Mouse (Mus musculus) testis, postnatal 10 days (tissue): Measurements from ENCODE around the gene Gba.
A peak's percentile ranks its signal among the peaks of the same experiment; 100 is the strongest.
"Not testable (repeated sequence)": the region's sequence is repeated elsewhere in the genome, so short reads cannot be mapped to it uniquely, and the experiment has no call there.

Experiments
- DNase-seq: peaks from one replicate; pipeline ENCODE4 v3.0.0; 2021; ENCODE audit warnings: low spot score

The Gba gene

GRCm38 (mm10) chr3:89214681-89215411 is 12.1 kb downstream of the Gba start, which contains the start of gene Thbs3:
Gene Thbs3 (plus strand): TSS chr3:89215180.
- peak; percentile 66 for DNase-seq

- peak; percentile 88 for DNase-seq
These were observed 13.1 kb downstream of the Gba start for GRCm38 (mm10) chr3:89215853-89216252.

DNA sequence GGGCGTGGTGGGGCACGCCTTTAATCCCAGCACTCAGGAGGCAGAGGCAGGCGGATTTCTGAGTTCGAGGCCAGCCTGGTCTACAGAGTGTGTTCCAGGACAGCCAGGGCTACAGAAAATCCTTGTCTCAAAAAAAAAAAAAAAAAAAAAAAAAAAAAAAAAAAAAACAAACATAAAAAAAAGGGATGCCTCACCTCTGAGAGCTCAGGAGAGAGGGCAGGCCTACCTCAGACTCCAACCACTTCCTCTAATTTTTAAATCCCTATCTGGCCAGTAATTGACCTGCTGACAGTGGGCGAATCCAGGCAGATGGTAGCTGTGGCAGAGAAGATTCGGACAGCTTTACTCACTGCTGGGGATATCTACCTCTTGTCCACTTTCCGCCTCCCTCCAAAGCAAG is 13.7 kb downstream of the Gba start:
- DNase-seq: not testable (repeated sequence)

GRCm38 (mm10) chr3:89218271-89218670 is 15.5 kb downstream of the Gba start:
- no peak for DNase-seq

DNA sequence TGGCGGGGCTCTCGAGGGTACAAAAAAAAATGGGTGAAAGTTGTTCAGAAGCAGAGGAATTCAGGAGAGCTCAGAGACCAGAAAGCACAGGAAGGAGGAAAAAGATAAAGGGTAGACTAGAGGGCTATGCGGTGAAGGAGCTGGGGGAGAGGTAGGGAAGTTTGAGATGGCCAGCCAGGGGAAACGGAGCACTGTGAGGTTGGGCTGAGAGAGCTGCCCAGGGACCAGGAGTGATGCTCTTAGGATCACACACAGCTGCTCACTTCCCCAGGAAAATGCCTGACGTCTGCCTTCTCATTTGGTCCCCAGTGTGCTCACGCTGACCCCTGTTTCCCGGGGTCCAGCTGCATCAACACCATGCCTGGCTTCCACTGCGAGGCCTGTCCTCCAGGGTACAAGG is 16.8 kb downstream of the Gba start:
- no peak for DNase-seq

DNA sequence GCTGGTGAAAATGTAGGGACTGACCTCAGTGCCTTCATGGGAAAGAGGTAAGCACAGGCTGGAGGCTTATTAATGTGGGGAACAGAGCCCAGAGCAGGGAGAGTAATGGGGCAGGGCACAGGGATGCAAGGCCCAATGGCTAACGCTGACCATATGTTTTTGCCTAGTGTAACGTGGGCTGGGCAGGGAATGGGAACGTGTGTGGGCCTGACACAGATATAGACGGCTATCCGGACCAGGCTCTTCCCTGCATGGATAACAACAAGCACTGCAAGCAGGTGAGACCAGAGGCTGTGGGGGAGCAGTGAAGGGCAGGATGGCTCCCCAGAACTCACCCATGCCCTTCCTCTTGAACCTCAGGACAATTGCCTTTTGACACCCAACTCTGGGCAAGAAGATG is 18.4 kb downstream of the Gba start:
- no peak for DNase-seq

- DNase-seq: no peak
These were observed 22.1 kb downstream of the Gba start for GRCm38 (mm10) chr3:89224796-89225195.

GRCm38 (mm10) chr3:89225321-89225815 is 22.6 kb downstream of the Gba start:
- no peak for DNase-seq

GRCm38 (mm10) chr3:89225918-89226317 is 23.2 kb downstream of the Gba start:
- no peak for DNase-seq

DNA sequence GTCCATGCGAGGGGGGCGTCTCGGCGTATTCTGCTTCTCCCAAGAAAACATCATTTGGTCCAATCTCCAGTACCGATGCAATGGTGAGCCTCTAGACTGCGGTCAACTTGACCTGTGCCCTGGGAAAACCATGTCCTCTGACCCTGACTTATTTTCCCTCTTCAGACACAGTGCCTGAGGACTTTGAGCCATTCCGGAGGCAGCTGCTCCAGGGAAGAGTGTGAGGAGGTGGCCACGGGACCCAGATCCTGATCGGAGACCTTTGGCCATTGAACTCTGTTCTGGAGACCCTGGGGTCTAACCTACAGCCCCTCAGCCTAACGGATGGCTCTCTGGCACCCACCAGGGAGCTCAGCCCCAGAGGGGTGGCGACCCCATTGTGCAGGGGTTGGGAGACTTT is 23.6 kb downstream of the Gba start:
- no peak for DNase-seq

DNA sequence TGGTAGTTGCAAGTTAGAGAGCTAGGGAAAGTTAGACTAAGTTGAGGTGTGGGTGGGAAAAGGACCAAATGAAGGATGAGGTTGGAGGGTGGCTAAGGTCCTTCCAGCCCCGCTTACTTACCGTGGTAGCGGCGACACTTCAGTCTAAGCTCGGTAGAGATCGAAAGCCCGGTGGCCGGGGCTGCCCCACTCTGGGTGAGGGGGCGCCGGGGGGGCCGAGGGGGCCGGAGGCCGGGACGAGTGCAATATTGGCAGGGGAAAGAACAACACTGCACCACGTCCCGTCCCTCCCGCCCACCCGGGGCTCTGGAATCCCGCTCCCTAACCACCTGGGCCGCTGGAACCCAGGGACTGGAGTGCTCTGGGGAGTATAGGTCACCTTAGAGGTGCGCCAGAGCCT is 24.2 kb downstream of the Gba start, which contains the start of gene Mtx1:
TSS of gene Mtx1 (minus strand) at position 189 of the 400 bp plus-strand sequence.
- DNase-seq: no peak

GRCm38 (mm10) chr3:89227307-89228179 is 24.8 kb downstream of the Gba start:
- DNase-seq: peak; percentile 88

GRCm38 (mm10) chr3:89228180-89228549 is 25.4 kb downstream of the Gba start:
- DNase-seq: peak; percentile 93

GRCm38 (mm10) chr3:89228836-89229235 is 26.1 kb downstream of the Gba start, which contains the start of gene Muc1:
Gene Muc1 (plus strand): TSS chr3:89229057.
- no peak for DNase-seq

- no peak for DNase-seq
These were observed 26.5 kb downstream of the Gba start for GRCm38 (mm10) chr3:89229276-89229675.

DNA sequence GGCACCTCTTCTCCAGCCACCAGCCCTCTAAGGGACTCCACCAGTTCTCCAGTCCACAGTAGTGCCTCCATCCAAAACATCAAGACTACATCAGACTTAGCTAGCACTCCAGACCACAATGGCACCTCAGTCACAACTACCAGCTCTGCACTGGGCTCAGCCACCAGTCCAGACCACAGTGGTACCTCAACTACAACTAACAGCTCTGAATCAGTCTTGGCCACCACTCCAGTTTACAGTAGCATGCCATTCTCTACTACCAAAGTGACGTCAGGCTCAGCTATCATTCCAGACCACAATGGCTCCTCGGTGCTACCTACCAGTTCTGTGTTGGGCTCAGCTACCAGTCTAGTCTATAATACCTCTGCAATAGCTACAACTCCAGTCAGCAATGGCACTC is 27.8 kb downstream of the Gba start:
- DNase-seq: no peak

- no peak for DNase-seq
These were observed 28.6 kb downstream of the Gba start for GRCm38 (mm10) chr3:89231345-89231744.

DNA sequence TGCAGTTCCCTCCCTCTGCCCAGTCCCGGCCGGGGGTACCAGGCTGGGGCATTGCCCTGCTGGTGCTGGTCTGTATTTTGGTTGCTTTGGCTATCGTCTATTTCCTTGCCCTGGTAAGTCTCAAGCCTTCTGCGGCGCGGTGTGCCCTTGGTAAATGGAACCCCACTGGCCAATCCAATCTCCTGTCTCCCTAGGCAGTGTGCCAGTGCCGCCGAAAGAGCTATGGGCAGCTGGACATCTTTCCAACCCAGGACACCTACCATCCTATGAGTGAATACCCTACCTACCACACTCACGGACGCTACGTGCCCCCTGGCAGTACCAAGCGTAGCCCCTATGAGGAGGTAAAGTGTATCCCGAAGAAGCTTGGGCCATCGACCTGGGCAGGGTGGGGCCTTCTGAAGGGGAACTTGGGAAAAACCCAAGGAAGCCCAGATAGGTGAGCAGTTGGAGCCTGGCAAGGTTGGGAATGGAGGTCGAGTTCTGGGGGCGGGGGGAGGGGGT is 29.1 kb downstream of the Gba start:
- DNase-seq: no peak

DNA sequence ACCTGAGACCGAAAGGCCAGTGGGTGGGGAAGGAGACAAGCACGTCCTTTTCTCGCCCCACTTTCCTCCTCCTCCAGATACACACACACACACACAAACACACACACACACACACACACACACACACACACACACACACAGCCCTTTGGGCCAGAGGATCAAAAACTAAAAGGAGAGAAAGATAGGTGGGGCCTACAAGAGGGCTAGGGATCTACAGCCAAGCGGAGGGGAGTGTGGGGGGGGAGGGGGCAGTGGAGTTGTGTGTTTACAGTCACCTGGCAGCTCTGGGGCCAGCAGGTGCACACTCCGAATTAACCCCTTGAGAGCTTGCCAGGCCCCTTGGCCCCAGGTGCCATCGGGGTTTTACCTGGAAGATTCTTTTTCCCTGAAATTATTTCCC is 29.9 kb downstream of the Gba start:
- no peak for DNase-seq

- no peak for DNase-seq
These were observed 30.9 kb downstream of the Gba start for GRCm38 (mm10) chr3:89233562-89234110.

- peak; percentile 39 for DNase-seq
These were observed 33.8 kb downstream of the Gba start for GRCm38 (mm10) chr3:89236516-89236915.

GRCm38 (mm10) chr3:89237682-89238081 is 35.0 kb downstream of the Gba start:
- DNase-seq: peak; percentile 42
